Mouse (Mus musculus) heart, adult 8-10 months (tissue): ENCODE measurements around the gene Ttc1. TPM values are rescaled to one million over a fixed set of nuclear protein-coding genes. Genes with fewer than 3 reads are reported as not detected.

Experiments used
- DNase-seq: peaks from one replicate; pipeline ENCODE4 v3.0.0; 2022; ENCODE audit warnings: low spot score
- total RNA-seq, 4 experiments: library from RNA; stranded (reverse); gene quantifications; 2 replicates each; pipeline ENCODE4 v1.2.4; 2022

Ttc1 gene
- total RNA-seq, 4 experiments from 2014 or later: 52.3 to 63.5 (median 57.6) TPM

DNA sequence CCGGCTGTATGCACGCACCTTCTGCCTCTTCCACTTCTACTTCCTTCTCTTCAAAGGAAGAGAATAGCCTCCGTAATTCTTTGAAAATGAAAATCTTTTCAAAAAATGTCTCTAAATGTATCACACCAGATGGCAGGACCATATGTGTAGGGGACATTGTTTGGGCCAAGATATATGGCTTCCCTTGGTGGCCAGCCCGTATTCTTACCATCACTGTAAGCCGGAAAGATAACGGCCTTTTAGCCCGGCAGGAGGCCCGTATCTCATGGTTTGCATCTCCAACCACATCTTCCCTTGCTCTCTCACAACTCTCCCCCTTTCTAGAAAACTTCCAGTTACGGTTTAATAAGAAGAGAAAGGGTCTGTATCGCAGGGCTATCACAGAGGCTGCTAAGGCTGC lies 42.1 kb downstream of the Ttc1 start:
- no peak for DNase-seq

DNA sequence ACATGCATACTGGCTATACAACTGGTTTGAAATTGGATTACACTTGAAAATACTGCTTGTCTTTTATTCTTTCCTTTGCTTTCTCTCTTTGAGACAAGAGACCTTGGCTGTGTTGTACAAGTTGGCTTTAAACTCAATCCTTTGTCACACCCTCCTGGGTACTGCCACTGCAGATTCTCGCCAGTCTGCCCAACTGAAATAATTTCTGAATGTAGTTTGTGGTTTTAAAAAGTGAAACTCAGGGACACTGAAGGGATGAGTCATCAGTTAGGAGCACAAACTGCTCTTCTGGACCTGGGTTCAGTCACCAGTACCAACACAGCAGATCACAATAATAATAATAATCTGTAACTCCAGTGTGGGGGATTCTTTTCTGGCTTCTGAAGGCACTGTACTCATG lies 44.3 kb downstream of the Ttc1 start:
- no peak for DNase-seq

DNA sequence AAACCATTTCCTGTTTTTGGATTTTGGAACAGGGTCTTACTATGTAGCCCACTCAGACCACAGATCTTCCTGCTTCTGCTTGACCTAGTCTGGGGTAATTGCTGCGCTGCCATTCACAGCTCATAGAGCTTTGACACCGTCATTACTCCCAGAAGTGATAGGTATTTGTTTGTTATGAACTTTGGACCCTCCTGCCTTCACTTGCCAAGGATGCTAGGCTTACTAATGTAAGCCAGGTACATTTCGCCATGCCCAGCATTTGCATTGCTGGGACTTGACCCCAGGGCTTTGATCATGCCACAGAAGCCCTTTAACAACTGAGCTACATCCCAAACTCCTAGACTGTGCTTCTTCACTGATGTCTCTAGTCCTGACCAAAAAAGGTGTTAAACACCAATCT lies 47.5 kb downstream of the Ttc1 start:
- DNase-seq: no peak

DNA sequence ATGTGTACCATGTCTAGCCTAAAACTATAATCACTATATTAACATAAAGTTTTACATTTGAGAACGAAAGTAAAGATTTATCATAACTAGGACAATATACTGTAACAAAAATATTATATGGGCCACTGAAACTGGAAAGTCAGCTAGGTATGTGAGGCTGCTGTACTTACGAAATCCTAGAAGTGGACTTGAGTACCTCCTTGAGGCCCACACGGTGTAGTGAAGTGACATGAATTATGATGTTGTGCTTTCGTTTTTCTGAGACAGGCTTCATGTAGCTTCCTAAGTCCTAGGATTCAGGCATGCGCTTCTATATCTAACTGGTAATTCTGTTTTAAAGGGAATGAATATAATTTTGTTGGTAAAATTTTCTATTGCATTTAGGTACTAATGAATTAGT lies 49.2 kb downstream of the Ttc1 start:
- no peak for DNase-seq

DNA sequence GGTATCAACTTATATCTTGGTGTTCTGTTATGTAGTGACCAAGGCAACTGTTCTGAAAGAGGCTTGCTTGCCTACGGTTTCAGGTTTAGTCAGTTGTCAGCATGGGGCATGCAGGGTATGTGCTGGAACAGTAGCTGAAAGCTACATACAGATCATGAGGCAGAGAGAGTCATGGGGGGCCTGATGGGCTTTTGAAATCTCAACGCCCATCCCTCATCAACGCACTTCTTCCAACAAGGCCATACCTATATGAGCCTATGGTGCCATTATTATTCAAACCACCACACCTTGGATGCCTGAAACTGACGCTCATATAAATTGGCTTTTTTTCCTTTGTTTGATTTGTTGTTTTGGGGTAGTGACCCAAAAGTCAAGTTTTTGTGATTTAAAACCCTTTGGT lies 51.2 kb downstream of the Ttc1 start:
- DNase-seq: no peak

DNA sequence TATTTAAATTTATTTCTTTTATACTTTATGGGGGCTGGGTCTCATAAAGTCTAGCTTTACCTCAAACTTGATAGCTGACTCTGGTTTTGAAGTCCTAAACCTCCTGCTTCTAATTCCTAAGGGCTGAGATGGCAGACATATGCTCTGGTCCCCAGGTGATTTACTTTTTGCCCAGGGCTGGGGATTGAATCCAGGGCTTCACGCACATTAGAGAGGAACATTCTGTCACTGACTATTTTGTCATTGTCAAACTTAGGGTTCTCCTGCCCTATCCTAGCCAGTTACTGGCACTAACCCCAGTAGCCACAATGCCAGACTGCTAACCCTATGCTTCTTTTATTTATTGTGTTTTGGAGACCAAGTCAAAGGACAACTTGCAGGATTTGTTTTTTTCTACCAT lies 59.0 kb downstream of the Ttc1 start:
- DNase-seq: no peak

DNA sequence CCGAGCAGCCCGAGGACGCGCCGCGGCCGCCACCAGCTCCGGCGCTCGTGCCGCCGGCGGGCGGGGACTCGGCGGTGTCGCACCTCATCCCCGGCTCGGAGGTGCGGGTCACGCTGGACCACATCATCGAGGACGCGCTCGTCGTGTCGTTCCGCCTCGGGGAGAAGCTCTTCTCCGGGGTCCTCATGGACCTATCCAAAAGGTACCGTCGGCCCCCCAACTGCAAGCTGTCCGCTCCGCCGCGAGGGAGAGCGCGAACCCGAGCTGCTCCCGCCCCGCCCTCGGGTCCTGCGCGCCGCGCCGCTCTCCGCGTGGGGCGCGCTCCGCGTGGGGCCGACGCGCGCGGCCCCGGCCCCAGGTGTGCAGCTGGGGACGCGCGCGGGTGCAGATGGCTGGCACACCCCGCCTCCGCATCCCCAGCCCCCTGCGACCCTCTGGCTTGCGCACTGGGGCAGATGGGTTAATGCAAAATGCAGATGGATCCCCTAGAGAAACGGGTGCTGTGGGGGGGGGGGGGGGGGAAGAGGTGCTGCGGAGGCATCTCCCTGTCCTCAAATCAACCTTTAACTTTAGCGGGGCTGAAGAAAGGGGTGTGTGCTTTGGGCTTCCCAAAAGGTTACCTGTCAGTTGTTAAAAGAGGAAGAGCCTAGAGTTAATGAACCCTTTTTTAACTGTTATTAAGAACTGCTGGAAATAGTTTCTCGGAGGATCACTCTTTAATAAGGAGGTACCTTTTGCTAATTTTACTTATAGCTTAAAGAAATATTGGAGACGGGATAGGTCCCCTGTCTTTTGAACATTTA lies 65.2 kb downstream of the Ttc1 start:
- peak; percentile 30 for DNase-seq

DNA sequence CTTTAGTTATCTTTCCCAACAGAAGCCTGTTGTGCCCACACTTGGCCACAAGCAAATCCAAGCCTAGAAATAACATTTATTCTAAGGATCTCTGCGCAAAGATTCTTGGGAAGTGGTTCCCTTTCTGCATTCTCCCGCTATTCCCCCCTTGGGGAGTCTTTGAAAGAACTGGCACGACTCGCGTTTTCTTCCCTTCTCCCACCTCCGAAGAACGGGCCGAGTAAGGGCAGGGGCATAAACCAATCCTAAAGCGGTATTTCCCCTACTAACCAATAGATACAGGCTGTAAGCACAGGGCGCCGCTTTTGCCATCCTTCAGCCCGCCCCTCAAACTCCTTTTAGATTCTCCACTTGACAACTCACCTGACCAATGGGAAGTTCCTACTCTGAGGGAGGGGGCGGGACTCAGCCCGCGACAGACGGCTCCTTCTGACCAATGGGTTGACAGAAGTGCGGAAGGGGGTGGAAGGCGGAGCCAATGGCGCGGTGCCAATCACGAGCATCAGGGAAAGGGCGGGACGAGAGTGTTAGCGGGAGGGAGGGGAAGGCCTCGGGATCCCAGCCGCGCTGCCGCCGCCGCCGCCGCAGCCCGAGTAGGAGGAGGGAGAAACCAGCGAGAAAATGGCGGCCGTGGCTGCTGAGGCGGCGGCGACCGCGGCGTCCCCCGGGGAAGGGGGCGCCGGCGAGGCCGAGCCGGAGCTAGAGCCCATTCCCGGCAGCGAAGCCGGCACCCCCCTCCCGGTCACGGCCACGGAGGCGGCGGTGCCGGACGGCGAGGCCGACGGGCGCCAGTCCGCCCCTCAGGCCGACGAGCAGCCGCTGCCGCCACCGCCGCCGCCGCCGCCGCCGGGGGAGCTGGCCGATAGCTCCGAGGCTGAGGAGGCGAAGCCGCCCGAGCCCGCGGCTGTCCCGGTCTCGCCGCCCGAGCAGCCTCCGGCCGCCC lies 66.1 kb downstream of the Ttc1 start, which contains the start of gene Pwwp2a:
Gene Pwwp2a, plus strand, starts transcription at position 527 of the 943 bp plus-strand sequence.
- DNase-seq: peak; percentile 99

Other genes starting within 250 kb of the Ttc1 start
- 1 to 10 TPM in 3 of 4 experiments, under 1 TPM in 1; 0.87 to 2.2 (median 1.4) TPM for gene Ccnjl, start 219.2 kb downstream of the Ttc1 start, total RNA-seq
- under 1 TPM; 0.22 to 0.57 (median 0.48) TPM for gene 4933415A04Rik, start 161.0 kb downstream of the Ttc1 start, total RNA-seq
- gene Fabp6, start 146.5 kb downstream of the Ttc1 start, total RNA-seq: not detected
- gene Pwwp2a, start 66.0 kb downstream of the Ttc1 start, total RNA-seq: 10 to 100 TPM; 13.8 to 18.4 (median 15.7) TPM
- 10 to 100 TPM; 37.6 to 48.8 (median 44.3) TPM for gene Adra1b, start 153.2 kb upstream of the Ttc1 start, total RNA-seq